Mouse (Mus musculus) mesoderm, embryonic 11.5 days (tissue): ENCODE results near the gene Gpa33.

Experiments
- DNase-seq: peaks from one replicate; pipeline ENCODE4 v3.0.0-alpha.2; 2012; ENCODE audit warnings: low read depth, low spot score

Gpa33 gene

DNA sequence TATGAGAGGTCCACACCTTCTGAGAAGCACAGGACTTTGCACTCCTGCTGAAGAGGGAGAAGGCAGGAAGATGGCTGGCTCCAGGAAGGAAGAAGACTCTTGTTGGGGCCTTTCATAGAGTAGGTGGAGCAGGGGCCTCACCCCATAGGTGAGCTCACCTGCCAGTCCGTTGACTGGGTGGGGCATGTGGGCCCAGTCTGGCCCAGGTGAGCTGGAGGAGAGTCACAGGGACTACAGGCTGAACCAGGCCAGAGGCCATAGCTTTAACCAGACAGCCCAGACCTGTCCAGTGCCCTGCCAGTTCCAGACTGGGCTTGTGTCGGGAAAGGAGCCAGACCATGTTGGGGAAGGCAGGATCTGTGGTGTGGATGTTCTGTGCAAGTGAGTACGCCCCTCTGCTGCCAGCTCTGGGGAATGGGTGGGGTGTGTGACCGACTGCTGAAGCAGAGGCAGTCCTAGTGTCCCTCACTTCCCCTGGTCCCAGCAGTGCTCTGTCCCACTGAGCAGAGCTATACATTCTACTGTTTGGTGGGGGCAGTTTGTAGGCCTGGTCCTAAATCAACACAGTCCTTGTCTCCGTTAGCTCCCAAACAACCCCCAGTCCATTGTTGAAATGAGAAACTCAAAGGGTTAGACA, at the start of gene Gpa33:
Gene Gpa33 (plus strand): TSS at position 15 of the 637 bp plus-strand sequence.
- no peak for DNase-seq

DNA sequence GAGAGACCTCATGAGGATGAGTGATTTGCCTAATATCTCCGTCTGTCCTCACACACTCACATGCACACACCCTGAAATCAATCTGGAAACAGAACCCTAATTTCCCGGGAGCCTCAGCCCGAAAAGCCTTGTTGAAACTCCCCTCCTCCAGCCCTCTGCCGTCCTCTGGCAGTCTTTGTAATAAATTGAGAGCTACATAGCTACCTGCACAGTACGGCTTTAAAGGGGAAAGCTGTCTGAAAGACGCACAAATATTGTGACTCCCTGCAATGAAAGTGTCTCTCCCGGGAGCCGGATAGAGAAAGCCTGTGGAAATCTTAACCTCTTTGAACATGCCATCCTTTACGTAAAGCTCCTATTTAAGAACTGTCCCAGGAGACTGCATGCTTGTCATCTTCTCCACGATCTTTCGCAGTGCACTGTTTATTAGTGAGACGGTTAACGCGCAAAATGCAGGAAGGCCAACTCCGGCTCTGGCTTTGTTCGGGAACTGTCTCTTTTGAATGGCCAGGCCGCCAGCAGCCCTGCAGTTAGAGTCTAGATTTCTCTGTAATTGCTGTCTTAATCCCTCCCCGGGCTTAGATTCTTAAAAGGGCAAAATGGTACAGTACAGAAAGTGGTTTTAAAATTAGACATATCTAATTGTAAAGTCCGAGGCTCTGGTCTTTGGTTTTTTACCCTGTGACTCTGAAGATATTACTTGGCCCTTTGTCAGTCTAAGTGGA, 41.4 kb upstream of the Gpa33 start:
- DNase-seq: no peak

DNA sequence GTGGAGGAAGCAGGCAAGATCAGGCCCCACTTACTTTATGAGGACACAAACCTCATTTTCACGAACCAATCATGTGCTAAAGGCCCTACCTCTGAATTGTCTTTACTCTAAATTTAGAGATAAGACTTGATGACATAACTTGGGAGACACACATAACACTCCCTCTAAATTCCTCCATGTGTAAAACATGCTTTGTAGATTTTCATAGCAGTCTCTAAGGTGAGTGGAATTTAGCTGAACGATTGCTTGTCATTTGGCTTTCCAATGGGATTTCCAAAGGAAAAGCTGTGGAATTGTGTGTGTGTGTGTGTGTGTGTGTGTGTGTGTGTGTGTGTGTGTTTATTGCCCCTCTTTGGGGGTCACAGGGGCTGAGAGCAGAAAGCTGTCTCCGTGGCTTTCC, 40.7 kb upstream of the Gpa33 start:
- DNase-seq: no peak

DNA sequence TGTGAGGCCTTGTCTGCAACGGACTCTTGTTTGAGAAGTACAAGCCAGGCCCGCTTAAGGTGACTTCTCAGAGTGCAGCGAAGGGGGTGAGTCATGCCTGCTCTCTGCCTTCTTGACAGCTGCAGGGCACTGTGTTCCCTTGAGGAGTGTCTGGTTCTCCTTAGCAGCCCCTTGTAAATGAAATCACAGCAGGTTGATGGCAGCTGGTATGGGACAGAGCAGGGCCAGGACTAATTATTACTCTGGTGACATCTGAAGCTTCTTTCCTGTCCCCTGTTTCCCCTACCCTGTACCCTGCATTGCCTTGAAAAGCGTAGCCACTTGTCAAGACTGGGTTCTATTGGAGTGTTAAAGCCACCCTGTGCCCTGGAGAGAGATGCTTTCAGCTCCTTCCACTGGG, 40.3 kb upstream of the Gpa33 start:
- DNase-seq: peak; percentile 22

DNA sequence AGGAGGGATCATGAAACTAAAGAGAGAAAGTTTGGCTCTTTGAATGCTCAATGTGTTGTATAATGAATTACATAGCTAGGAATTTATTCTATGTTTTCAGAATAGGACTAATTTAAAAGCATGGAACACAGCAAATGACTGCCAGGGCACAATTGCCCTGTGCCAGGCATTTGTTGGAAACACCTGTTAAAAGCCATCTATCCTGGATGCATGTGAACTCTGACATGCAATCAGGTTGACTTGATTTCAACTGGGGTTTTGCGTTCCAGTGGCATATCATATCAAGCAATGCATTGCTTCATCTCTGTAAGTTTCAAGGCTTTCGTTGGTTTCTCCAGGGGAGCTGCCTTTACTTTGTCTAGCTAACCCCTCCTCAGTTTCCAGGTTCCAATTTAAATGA, 39.7 kb upstream of the Gpa33 start:
- DNase-seq: no peak

DNA sequence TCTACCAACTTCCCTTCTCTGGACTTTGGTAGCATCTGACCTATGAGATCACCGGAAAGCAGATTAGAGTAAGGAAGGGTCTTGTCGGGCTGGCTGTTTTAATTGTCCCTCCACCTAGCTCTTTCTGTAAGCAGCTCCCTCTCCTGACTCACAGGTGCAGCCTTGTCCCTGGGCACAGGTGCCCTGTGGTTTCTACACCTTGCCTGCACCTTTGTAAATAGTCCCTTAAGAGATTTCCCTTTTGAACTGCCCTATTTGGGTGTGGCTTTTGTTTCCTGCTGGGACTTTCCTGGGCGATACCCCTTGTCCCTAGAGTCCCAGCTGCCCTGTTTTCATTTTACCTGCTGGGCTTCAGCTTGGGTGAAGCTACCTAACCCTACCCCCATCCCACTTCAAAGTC, 35.6 kb upstream of the Gpa33 start:
- no peak for DNase-seq

DNA sequence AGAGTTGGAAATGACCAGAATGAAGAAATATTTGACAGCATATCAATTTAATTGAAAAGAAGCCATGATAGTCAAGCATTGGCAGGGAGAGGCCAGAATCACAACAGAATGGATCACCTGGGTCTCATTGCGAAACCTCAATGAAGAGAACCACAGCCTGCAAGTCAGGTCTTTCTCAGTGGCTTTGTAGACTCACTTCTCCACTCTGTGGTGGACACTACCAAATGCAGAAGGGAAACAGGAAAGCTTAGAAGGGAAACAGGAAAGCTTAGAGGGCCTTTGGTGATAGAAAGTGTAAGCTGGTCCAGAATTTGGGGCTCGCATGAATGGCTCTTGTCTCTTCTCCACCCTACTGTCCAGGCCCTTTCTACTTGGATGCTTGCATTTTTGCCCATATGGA, 31.9 kb upstream of the Gpa33 start:
- DNase-seq: no peak

DNA sequence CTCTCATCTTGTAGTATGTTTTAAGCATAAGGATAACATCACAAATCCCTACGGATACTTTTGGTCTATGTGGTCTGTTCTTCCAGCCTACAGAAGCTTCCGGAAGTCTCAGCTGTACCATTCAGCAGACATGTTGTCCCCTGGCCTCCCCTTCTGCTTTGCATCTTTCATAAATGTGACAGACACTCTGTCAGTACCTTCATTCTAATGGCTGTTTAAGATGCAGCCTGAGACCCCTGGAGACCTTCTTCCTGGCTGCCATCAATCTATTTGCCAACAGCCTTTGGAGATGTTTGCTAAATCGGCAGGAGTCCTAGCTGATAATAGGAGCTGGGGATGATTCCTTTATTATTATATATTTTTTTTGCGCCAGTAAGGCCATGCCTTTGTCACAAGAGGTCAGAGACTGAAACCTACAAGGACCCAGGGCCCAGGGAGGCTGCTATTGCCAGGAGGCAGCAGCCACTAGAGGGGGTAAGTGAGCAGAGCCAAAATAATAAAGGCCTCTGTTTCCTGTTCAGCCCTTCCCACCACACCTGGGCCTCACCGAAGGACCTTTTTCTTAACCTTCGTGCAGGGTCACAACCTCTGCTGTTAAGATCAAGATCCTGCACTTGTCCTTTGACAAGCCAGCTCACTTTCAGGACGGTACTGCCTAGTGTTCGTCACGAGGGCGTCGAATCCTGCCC, 27.0 kb upstream of the Gpa33 start:
- DNase-seq: peak; percentile 57

DNA sequence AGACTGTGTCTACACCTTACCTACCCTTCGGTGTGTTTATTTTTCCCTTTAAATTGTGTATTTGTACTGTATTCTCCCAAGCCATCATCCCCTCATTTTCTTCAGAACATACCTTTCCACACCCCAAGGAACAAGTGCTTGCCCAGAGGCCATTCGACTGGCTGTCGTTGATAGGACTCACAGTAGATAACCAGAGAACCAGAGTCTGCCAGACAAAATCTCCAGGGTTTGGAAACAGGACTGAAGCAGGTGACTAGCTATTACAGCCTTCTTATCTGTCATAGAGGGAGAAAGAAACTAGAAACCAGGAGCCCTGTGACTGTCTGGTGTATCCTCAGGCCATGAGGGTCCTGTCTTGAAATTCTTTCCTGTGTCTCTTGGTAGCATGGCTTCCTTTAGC, 25.2 kb upstream of the Gpa33 start:
- no peak for DNase-seq

DNA sequence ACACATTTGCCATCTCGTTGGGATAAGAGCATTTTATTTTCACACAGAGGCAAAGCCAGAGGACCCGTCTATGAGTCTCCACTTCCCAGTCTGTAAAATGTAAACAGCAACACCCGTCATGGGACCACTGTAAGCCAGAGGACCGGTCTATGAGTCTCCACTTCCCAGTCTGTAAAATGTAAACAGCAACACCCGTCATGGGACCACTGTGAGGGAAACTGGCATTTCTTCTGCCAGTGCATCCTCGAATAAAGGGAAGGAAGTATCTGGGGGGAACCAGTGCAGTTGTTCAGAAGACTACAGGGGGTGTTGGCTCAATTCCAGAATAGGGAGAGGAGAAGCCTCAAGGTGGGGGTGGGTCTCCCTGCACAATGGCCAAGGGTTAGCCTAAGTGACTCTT, 24.6 kb upstream of the Gpa33 start:
- DNase-seq: no peak

DNA sequence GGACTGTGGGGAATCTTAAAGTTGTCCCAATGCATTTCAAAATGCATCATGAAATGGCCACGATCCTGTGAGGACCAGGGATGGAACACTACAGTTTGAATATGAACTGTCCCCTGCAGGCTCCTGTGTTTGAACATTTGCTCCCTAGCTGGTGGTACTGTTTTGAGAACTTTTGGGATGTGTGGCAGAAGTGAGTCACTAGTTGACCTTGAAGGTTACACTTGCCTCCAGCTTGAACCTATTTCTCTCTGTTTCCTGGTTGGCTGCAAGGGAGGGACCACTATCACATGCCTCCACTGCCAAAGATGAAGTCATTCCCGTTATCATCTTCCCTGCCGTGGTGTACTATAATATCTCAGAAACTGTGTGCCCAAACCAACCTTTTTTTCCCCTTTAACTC, 15.1 kb upstream of the Gpa33 start:
- no peak for DNase-seq

DNA sequence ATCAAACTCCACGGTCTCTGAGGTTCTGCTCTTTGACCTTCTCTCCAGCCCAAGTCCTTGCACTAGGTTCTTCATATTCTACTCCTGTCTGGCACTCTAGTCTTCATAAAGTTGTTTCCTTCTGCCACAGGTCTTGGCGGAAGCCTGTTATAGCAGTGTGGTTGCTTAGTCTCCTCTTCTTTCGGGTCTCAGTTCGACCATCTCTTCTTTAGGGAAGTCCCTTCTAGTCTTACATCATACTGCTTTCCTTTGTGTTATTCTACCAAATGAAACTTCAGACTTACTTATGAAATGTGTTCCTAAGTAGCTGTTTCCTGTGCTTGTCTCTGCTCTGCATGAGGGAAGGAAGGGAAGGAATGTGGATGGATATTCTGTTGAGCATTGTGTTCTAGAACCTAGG, 14.3 kb upstream of the Gpa33 start:
- DNase-seq: no peak

DNA sequence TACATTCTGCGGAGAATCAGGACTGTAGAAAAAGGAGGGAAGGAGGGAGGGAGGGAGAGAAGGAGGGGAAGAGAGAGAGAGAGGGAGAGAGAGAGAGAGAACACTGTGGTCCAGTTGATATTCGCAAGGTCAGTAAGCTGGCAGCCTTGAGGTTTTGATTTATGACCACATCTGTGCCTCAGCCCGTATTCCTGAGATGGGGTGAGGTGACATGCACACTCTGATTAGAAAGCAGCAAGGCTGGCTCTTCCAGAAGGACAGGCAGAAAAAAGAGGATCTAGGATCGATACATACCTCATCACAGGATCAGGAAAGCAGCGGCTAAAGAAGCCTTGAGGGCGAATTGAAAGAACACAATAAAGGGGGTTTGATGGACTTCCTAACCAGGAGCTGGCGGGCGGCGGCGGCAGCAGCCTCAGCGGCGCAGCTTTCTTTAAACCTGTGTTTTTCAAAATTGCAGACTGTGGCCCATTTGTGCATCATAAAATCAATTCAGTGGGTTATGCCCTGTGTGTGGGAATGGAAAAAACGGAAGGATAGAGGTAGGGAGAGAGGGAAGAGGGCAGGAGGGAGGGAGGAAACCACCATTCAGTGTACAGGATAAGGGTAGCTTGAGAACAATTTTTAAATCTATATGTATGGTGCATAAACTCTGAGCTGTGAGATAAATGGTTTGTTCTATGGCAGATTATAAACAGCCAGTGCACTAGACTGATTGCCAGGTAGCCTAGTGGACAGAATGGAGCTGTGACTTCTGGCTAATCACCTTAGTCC, 12.0 kb upstream of the Gpa33 start:
- peak; percentile 49 for DNase-seq

DNA sequence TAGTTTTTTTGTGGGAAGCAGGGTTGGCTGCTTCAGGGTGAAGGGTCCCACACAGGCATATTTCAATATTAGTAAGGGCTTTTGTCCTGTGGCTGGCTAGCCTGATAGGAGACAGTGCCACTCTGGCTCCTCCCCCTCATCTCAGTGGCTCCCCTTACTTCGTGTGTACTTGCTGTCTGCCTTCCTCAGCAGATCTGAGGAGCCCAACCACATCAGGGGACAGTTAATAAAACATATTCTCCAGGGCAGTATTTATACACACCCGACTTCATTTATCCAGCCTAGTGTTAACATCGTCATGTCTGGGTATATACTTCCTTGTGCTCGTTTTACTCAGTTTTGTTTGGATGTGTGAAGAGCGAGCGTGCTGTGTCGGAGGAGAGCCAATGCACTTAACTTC, 7.9 kb upstream of the Gpa33 start:
- no peak for DNase-seq

DNA sequence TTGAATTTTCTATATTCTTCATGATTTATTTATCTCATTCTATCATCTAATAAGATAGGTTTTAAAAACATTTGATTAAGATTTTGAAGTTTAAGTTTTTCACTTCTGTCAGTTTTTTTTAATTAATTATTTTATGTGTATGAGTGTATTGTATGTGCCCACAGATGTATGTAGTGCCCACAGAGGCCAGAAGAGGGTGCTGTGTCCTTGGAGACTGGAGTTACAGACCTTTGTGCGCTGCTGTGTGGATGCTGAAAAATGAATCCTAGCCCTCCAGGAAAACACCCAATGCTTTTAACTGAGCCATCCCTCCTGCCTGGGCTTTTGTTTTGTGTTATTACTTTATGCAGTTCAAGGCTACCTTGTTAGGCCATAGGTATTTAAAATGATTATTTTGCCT, 7.0 kb upstream of the Gpa33 start:
- DNase-seq: no peak

DNA sequence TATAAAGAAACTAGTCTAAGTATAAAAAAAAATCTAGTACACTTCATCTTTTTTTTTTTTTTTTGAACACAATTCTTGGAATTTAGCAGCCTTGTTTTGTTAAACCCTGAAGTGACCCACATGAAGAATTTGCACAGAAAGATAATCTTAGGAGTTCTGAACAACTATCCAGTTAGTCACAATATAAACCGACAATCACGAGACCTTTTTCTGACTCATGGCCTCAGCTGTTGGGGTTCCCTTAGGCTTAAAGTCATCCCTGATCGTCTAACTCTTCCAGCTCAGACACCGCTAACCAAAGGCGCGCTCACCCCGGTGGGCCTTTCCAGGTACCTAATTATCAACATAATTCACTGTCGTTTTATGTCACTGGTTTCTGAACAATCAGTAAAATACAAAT, 6.3 kb upstream of the Gpa33 start:
- no peak for DNase-seq

DNA sequence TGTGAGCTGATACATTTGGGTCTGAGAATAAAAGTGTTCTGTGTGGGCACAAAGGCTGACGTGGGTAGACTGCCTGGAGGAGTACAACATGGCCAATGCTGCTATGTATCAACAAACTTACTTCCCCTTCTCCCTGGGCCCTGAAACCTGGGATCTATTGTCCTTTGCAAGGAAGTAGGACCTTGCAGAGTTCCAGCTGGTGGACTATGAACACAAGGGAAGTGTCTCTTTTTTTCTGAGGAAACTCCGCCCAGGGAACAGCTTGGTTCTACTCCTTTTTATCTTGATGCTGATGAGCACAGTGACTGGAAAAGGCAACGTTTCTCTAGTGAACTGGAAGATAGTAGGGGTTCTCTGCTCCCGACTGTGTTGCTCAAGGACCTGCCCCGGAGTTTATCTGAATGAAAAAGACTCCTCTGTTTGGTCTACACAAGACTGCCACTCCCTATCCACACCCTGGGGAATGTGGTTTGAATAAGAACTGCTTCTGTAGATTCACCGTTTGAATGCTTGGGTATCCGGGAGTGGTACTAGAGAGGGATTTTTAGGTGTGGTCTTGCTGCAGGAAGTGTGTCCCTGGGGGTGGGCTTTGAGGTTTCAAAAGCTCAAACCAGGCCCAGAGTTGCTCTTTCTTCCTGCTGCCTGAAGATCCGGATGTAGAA, 5.0 kb upstream of the Gpa33 start:
- no peak for DNase-seq

DNA sequence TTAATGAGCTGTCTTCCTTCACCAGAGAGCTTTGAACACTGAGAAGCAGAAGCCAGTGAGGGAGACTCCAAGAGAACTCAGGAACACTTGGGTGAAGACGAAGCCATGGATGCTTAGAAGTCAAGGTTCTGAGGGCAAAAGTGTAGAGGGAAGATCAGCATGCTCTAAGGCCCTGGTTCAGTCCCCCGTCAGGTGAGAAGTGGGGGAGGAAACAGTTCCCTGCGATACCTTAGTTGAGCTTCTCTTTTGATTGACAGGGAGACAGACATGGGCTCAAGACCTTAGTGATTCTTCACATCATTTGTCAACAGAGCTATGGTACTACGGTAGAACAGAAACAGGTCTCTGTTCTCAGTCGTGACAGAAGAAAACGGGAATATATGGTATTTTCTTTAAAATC, 3.7 kb upstream of the Gpa33 start:
- no peak for DNase-seq

DNA sequence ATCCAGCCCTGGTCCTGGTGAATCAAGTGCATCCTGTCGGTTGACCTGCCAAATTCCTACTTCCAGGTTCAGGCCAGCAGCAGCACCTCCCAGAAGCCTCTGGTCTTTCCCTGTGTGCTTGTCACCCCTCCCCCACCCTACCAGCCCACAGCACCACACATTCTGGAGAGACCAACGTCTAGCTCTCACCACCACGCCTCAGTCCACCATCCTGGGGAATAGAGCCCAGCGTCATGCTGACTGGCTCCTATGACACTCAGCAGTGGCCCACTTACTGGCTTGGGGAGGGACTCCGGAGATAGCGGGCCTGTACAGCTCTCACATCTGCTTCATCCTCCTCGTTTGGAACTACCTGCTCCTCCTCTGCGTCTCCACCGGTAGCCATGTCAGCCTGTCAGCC, 3.2 kb upstream of the Gpa33 start:
- DNase-seq: no peak

DNA sequence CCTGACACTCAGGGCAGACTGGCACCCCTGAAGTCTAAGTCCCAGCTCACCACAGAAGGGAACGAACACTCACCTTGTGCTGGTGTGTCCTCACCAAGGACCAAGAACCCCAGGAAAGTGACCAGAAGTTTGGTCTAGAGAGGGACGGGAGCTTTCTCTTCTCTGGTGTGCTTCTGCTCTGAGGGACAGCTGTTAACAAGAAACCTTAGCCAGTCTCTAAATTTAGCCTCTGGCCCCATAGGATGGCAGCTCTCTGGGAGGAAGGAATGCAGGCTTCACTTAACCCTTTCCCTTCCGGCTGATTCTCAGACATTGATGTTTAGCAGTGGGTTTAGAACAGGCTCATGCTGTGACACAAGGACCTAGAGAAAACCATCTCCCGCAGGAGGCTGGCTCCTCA, 2.3 kb upstream of the Gpa33 start, which contains the start of gene Dusp27:
Gene Dusp27 (minus strand): TSS at position 204 of the 400 bp plus-strand sequence.
- peak; percentile 60 for DNase-seq

DNA sequence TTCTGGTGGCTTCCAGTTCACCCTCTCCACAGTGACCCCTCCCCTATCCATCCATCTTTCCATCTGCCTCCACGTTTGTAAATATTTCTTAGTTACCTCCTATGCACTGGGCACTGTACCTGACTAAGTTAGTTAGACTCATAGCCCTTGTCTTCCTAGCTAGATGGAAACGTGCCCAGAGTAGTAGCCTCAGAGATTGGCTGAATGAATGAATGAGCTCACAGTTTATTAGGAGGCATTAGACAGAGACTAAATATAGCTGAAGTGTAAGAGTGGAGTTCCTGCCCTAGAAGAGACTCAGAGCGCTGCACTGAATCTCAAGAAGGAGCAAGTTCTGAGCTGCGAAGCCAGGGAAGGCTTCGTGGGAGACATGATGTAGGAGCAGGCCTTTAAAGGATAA, 1.5 kb upstream of the Gpa33 start:
- DNase-seq: no peak

DNA sequence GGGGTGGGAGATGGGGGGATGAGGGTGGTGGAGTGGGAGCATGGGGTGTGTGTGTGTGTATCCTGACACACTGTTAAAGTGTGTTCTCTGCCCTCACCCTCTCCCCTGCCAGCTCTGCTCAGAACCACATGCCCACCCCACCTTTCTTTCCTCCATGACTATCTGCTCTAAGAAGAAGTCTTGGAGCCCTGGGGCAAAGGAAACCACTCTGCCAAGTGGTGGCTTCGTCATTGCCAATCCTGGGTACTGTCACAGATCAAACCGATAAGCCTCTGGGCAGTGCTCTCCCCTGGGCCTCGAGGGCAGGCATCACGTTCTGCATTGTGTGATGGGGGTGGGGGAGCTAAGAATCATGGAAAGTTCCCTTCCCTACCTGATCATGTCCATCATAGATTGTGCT, 2.3 kb downstream of the Gpa33 start:
- DNase-seq: no peak
